Mouse (Mus musculus) 3T3-L1 (cell line): ENCODE results near the gene Apom.
"Not testable (repeated sequence)": the region's sequence is repeated elsewhere in the genome, so short reads cannot be mapped to it uniquely, and the experiment has no call there.

Source experiments
- DNase-seq: peaks from one replicate; pipeline ENCODE4 v3.0.0-alpha.2; 2015; ENCODE audit warnings: low read depth, low spot score

Apom gene

DNA sequence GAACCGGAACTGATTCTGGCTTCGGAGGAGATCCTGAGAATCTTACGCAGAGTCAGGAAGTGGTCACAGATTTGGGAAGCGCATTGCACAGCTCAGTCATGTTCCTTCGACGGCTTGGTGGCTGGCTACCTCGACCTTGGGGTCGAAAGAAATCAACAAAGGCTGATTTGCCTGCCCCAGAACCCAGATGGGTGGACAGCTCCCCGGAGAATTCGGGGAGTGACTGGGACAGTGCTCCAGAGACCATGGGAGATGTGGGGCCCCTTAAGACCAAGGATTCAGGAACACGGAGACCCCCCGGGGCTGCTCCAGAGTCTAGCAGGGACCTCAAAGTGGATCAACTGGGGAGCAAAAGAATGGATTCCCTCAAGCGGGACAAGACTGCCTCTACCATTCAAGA, 4.8 kb downstream of the Apom start:
- peak; percentile 18 for DNase-seq

DNA sequence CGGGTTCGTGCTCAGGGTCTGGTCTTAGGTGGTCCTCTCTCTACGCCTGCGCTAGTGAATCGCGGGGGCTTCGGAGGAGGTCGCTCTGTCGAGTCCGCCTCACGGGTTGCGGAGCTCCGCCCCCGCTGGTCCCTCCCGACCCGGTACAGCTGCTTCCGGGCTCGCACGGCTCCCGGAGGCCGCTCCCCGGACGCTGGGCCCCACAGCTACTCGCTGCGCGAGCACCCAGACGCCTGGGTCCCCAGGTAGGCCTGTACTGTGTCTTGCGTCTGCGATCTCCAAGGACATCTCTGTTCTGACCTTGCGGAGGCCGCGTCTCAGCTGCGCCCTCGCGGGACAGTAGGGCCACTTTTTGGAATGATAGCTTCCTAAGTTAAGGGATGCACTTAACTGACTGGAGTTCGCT, 5.6 kb downstream of the Apom start, which contains the start of gene D17H6S53E:
Gene D17H6S53E, plus strand, starts transcription at position 168 of the 406 bp plus-strand sequence.
- peak; percentile 69 for DNase-seq

DNA sequence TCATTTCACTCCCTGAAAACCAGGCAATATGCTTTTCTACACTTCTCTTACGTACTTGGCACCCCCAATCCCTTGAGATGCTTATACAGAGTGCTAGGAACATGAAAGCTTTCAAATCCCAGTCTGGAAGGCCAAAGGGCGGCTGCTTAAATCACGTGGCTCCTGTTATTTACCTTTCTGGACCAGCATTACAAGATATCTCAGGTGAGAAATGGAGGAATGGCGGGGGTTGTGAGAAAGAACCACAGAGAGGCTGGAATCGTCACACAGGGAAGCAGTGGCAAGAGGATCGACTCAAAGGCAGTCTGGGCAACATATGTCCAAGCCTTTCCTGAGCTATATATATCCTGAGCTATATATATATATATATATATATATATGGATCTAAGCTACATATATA, 6.3 kb downstream of the Apom start:
- peak; percentile 30 for DNase-seq

DNA sequence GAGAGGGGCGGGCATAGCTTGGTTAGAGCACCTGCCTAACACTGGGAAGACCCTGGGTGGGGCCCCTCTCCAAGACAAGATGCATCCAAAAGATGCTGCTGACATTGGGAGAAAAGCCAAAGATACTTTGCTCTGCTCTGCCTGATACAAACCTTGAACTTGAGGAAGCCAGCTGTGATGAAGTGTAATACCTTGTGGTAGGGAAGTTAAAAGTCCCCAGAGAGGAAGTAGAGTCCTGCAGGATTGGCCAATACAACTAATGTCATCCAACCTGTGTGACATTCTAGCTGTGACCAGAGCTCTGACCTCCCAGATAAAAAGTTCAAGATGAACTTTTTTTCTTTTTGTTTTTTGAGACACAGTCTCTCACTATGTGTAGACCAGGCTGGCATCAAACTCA, 6.8 kb downstream of the Apom start:
- DNase-seq: no peak

DNA sequence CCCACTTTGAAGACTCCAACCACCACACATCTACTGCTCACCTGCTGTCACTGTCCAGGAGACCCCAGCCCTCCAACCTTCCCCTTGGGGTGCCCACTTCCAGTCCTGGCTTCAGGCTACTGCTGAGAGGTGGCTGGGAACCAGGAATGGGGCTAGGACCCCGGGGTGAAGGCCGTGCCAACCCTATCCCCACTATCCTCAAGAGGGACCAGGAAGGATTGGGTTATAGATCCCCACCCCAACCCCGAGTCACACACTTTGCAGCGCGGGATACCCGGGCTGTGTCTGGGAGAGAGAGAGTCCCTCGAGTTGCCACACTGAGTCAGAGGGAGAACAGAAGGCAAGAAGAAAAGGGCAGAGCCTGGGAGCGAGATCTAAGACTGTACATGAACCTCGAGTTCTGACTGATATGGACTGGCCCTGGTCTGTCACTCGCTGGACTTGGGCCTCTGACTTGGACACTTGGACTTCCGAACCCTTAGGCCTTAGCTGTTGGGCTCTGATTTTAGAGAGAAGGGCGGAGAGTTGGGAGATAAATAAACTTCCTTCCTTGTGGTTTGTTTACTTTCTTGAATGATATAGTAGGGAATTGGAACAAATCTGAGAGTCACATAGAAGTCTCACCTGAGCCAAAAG, 7.5 kb downstream of the Apom start:
- not testable (repeated sequence) for DNase-seq

DNA sequence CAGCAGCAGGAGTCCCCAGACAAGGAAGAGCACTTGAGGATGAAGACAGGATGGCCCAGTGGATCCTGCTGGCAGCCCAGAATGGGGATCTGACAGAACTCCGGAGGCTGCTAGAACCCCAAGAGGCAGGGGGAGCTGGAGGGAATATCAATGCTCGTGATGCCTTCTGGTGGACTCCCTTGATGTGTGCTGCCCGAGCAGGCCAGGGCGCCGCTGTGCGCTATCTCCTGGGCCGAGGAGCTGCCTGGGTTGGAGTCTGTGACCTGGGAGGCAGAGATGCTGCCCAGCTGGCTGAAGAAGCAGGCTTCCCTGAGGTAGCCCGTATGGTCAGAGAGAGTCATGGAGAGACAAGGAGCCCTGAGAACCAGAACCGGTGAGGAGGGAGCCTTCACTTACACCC, 8.6 kb downstream of the Apom start:
- not testable (repeated sequence) for DNase-seq

DNA sequence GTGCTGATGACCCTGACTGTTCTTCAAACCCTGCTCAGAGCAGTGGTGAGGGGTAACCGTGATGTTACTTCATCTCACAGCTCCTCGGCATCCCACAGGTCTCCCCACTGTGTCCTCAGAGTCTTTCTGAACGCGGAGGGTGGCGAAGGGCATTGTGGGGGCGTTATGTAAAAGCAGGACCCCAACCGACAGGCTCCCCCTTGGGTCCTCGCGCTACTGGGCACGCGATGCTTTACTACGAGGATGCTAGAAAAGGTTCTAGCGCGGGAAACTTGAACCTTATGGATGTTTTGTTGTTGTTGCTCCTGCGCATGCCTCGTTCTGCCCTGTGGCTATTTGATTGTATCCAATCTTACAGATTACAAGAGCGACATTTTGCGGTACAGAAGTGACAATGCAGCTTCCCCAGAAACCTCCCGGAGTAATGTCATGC, 10.0 kb downstream of the Apom start, which contains the start of gene Csnk2b:
Gene Csnk2b, minus strand, starts transcription at position 183 of the 433 bp plus-strand sequence.
- DNase-seq: peak; percentile 95

DNA sequence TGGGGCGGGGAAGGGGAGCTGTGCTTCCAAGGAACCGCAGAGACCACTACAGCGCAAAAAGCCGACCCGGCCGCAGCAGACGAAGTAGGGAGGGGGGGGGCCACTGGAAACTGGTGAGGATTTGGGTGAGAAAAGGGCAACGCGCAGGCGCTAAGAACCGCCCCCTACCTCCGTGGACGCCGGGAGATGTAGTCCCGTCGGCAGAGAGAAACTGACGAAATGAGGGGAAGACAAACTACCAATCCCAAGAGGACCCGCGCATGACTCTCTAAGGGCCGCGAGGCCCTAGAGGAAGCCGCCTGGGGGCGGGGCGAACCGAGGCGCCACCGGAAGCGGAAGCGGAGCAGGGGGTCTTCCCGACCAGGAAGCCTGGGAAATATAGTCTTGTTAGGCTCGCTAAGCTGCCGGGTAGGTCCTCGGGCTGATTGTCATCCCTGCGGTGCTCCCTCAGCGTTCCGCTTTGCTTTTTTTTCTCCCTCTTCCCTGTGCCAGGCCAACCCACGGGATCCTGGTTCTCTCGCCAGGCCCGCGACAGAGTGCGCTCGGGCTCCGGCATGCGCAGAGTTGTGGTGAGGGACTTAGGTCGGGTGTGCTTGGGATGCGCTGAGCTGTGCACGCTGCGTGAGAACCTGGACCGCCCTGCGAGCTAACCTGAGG, 10.6 kb downstream of the Apom start, which contains the start of gene Gpank1:
Gene Gpank1, plus strand, starts transcription at position 313 of the 657 bp plus-strand sequence.
- DNase-seq: peak; percentile 100

DNA sequence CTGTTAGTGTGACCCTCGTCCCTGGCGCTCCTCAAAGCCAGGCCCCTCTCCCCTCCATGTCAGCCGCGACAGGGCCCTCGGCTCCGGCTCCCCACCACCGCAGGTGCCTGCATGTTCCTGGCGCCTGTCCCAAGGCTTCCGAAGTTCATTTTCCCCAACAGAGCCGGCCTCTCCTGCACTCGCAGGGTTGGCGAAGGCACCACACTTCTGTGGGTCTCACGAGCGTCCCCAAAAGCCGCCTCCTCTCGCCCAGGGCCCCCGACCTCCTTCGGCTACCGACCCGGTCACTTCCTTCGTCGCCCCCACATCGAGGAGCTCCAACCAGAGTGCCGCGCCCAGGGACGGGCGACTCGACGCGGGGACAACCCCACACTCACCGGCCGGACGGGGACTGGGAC, 11.1 kb downstream of the Apom start:
- DNase-seq: peak; percentile 43

DNA sequence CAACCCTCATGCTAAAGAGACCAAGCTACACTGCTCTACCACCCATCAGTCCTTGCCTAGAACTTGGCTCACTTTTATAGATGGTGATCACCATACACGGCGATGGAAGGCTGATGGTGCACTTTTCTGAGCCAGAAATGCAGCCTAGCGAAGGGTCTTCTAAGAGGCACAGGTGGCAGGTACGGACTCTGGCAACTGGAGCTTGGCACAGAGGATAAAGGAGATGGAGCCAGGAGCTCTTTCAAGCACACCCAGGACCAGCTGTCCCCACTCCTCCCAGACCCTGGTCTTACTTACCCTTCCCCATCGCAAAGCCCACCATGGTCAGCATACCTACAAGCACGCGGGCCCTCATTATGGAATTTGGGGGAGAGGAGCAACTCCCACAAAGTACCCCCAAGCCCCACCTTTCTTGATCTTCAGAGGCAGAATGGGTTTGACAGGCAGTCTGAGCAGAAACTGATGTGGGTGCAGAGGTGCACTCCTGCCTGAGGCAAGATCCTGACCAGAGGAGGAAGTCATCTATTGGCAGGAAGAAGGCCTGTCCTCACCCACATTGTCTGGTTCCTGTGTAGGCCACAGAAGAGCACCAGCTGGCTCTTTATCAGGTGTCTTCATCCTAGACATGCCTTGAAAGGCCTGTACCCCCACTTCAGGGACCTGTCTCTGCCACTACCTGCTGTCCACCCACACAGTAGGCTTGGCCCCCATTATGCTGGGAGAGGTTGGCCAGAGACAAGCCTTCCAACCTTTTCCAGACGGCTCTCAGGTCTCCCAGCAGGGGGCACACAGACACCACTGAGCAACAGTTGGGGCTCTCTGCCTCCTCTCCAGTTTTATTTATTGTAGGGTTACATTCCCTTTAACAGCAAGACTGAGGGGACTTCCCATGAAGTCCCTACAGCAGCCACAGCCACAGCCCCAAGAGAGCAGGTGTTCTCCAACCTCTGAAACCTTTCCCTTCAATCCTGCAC, 16.5 kb downstream of the Apom start, which contains the start of gene Ly6g5b:
Gene Ly6g5b, minus strand, starts transcription at position 383 of the 974 bp plus-strand sequence.
- DNase-seq: peak; percentile 65

DNA sequence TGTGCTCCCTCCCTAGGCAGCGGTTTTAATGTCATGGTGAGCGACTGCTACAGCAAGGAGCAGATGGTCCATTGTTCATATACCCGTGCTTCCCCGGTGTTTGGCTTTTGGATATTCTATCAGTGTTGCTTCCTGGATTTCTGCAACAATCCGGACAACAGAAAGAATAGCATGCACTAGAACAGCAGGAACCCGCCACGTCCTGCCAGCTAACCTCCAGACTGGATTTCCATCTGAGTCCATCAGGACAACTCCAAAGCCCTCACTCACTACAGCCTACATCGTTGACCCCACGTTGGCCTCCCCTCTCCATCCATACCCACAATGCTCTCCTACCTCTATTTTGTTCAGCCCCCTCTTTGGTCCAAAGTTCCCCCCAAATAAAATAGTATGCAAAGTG, 20.1 kb downstream of the Apom start:
- no peak for DNase-seq

DNA sequence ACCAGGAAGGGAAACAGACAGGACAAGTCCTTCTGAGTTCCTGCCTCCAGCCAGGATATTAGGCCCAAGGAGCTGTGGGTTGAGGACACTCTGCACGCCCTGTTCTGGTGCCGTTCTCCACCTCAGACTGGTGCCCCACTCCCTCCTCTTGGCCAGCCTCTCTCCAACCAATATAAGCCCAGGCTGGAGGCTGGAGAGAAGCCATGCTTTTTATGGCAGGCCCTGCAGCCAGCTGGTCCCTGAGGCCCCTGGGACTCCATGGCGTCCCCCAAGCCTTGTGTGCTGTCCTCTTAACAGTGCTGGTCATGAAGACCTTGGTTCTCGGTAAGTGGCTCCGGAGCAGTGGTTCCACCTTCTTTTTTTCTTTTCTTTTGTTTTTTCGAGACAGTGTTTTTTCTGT, 23.8 kb downstream of the Apom start, which contains the start of gene Ly6g5c:
Gene Ly6g5c, plus strand, starts transcription at position 183 of the 400 bp plus-strand sequence.
- no peak for DNase-seq

DNA sequence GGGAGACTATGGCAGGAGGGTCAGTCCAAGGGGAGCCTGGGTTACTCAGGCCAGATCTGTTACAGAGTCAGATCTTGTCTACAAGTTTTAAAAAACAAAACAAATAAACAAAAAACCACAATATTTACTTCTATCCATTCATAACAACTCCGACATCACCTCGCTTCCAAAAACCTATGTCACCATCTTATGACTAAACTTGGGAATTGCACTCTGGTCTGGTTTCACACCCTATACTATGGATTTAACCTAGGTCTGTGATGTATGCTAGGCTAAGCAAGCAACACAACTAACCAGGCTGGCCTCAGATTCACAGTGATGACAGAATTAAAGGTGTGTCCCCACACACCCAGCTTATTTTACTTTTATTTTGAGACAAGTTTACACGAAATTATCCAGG, 25.3 kb downstream of the Apom start:
- DNase-seq: peak; percentile 55

DNA sequence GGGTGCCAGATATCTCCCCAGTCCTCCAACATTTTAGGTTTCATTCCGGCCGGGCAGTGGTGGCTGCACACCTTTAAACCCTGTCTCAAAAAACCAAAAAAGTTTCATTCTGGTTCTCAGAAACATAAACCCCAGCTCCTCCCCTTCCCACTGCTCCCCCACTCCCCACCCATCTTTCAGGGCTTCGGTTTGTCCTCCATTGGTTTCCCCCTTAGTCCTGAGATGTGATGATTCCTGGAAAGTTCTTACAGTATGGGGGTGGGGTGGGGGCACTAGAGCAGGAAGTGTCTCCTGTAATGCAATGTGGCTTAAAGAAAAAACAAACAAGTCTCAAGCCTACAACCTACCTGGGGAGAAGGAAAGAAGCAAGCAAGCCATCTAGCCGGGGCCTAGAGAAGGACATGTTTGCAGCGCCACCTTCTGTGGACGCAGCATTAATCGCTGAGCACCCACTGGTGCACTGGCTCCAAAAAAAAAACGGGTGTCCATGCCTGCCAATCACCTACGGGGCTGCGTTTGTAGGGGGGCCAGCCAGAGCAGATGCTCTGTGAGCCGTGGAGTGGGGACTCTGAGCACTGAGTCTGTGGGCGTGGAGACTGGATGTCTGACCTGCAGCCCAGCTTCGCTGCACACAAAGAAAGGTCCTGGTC, 26.0 kb downstream of the Apom start:
- peak; percentile 55 for DNase-seq

DNA sequence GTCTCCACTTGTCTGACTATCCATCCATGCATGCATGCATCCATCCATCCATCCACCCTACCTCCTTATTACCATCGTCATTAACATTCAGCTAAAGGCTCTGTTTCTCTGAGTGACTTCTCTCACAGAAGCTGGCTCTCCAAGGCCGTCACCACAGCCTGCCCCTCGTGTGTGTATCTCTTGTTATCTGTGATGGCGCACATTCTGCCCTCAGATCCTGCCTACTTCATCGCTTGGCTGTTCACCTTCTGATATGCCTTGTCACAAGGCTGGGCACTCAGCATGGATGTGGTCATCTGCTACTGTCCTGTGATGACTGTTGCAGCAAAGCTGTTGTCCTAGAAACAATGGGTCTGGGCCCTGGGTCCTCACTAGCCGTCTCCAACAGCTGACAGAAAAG, 27.1 kb downstream of the Apom start:
- no peak for DNase-seq

DNA sequence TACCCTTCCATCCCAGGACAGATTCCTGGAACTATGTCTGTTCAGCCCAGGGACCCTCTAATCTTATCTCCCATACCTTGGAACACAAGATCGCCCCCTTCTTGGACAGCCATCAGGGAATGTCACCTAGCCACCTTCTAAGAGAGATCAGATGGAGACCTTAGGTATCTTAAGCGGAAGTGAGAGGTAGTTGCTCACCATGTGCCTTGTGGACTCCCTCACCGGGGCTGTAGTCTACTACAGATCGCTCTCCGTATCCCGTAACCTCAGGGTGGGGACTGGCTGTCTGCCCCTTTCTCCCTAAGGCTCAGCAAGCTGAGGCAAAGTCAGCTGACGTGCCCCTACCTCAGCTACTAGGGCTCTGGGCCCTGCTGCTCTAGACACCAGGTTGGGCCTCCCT, 27.8 kb downstream of the Apom start:
- DNase-seq: no peak

DNA sequence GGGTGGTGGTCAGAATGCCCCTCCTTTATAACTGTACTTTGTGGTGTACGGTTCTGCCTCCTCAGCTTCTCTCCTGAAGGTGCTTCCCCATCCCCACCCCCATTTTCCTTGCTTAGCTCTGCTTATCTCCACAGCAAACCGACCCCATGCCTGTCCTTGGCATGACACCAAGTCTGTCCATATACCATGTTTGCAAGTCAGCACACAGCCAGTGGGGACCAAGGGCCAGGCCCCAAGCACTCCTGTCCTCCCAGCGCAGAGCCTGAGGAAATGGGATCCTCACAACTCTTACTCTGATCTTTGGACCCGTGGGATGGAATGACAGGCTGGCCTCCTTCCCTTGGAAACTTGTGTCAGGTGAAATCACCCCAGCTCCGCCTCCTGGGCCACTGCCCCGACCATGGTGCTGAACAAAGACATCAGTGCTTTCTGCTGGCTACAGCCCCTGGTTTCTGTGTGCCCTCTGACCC, 28.6 kb downstream of the Apom start:
- no peak for DNase-seq

DNA sequence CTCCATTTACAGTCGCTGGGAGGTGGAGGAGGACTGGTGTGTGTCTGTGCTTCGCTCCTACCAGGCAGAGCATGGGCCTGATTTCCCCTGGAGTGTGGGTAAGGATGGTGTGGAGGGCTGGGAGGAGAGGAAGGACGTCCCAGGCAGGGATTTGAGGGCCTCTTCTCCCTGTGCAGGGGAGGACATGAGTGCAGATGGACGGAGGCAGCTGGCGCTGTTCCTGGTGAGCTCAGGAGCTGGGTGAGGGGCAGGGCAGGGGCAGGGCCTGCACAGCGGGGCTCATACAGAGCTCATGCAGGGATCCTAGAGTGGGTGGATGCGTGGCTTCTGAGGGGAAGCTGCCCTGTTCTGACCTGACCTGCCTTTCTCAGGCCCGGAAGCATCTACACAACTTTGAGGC, 29.6 kb downstream of the Apom start:
- no peak for DNase-seq

DNA sequence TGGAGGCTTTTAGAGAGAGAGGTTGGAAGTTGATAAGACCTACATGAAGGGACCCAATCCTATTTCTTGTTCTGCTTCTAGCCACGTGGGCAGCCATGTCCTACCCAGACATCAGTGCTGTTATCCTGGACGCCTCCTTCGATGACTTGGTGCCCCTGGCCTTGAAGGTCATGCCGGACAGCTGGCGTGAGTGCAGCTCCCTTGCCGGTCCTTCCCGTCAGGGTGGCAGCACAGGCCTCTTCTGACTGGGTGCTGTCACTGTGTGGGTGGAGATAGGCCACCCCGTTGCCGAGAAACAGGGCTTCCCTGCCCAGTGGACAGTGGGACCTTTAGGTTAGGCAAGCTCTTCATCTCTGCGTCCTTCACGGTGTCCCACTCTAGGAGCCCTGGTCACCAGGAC, 30.7 kb downstream of the Apom start:
- DNase-seq: no peak

DNA sequence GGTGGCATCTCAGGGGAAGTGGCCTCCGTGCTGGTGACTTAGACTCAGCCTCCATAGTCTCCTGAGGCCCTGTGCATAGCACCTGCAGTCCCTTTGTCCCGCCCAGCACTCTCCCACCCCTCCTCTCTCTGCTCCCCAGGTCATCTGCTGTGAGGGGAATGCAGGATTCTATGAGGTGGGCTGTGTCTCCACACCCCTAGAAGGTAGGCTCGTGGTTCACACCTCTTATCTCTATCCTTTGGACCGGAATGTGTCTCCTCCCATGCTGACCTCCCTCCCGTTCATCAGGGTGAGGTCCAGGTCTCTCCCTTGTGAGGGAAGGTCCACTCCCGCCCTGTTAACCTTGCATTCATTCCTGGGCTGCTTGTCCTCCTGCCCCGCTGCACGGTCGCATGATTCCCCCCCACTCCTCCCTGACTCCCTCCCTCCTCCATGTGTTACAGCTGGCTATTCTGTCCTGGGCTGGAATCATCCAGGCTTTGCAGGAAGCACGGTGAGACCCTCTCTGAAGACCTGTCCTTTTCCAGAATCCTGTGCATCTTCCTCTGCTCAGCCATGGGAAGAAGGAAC, 31.6 kb downstream of the Apom start:
- no peak for DNase-seq

DNA sequence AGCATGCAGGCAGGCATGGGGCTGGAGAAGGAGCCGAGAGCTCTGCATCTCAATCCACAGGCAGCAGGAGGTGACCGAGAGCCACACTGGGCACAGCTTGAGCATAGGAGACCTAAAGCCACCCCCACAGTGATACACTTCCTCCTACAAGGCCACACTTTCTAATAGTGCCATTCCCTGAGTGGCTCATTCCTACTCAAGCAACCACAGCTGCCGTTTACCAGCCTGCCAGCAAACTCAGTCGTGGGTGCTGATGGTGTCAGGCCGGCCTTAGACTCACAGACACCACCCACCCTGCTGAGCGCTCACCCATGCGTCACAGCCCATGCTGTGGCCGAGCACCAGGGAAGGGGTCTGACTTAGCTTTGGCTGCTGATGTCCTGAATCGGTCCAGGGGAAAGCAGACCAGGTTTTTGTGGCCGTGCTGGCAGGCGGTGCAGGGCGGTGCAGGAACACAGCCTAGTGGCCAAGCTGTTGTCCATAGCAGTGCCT, 34.6 kb downstream of the Apom start:
- no peak for DNase-seq
